Mouse (Mus musculus) myocyte (in vitro differentiated cells): ENCODE results near the gene A730061H03Rik. TPM values are rescaled to one million over a fixed set of nuclear protein-coding genes. Genes with fewer than 3 reads are reported as not detected.

Experiments
- H3K27me3 ChIP-seq: one replicate; pipeline ENCODE4 v1.6.1; 2011; ENCODE audit not compliant: control insufficient read depth, insufficient read depth, insufficient read length
- H3K36me3 ChIP-seq: one replicate; pipeline ENCODE4 v1.6.1; 2011; ENCODE audit not compliant: control insufficient read depth, insufficient read depth
- H3K4me2 ChIP-seq: one replicate; pipeline ENCODE4 v1.6.1; 2011; ENCODE audit warnings: low read depth, control low read depth
- H3K4me3 ChIP-seq: one replicate; pipeline ENCODE4 v1.5.1; 2011; ENCODE audit warnings: mild to moderate bottlenecking, control low read depth, moderate library complexity
- H3K79me2 ChIP-seq: one replicate; pipeline ENCODE4 v1.6.1; 2011; ENCODE audit not compliant: control insufficient read depth, insufficient read depth
- H3ac ChIP-seq: one replicate; pipeline ENCODE4 v1.6.1; 2011; ENCODE audit not compliant: control insufficient read depth, insufficient read length
- CEBPB ChIP-seq: IDR thresholded peaks from 2 replicates; pipeline ENCODE4 v1.6.1; 2011; ENCODE audit warnings: mild to moderate bottlenecking, moderate library complexity; ENCODE audit not compliant: poor library complexity, insufficient read depth, severe bottlenecking
- E2F4 ChIP-seq: IDR thresholded peaks from one replicate; pipeline ENCODE4 v1.6.1; 2011; ENCODE audit warnings: mild to moderate bottlenecking, control low read depth, moderate library complexity; ENCODE audit not compliant: insufficient read depth
- MAX ChIP-seq: IDR thresholded peaks from one replicate; pipeline ENCODE4 v1.6.1; 2011; ENCODE audit warnings: low read depth, mild to moderate bottlenecking, control low read depth
- MYOD1 ChIP-seq, 3 experiments: IDR thresholded peaks; one replicate each; pipeline ENCODE4 v1.6.1; 2011; ENCODE audit warnings: control low read depth in 2 of 3, low read depth in 2 of 3, mild to moderate bottlenecking in 2 of 3, moderate library complexity in 1 of 3; ENCODE audit not compliant: insufficient read length in 2 of 3, control insufficient read depth in 1 of 3
- MYOG ChIP-seq, 3 experiments: IDR thresholded peaks; one replicate each; pipeline ENCODE4 v1.6.1; 2011; ENCODE audit warnings: control low read depth in 2 of 3, low read depth in 2 of 3, mild to moderate bottlenecking in 2 of 3; ENCODE audit not compliant: insufficient read length in 2 of 3, control insufficient read depth in 1 of 3, insufficient read depth in 1 of 3
- POLR2A ChIP-seq: IDR thresholded peaks from one replicate; pipeline ENCODE4 v1.6.1; 2011; ENCODE audit warnings: low read depth, mild to moderate bottlenecking, control low read depth, moderate library complexity; ENCODE audit not compliant: insufficient read length
- POLR2AphosphoS2 ChIP-seq: IDR thresholded peaks from one replicate; pipeline ENCODE4 v1.6.1; 2011; ENCODE audit warnings: low read depth, control low read depth; ENCODE audit not compliant: insufficient read length
- REST ChIP-seq: IDR thresholded peaks from one replicate; pipeline ENCODE4 v1.6.1; 2011; ENCODE audit warnings: mild to moderate bottlenecking, control low read depth, moderate library complexity; ENCODE audit not compliant: insufficient read depth, insufficient read length
- SRF ChIP-seq: IDR thresholded peaks from one replicate; pipeline ENCODE4 v1.6.1; 2011; ENCODE audit warnings: low read depth; ENCODE audit not compliant: control insufficient read depth, insufficient read length
- TCF12 ChIP-seq: IDR thresholded peaks from one replicate; pipeline ENCODE4 v1.6.1; 2011; ENCODE audit warnings: mild to moderate bottlenecking, control low read depth; ENCODE audit not compliant: poor library complexity, insufficient read depth, severe bottlenecking
- TCF3 ChIP-seq: IDR thresholded peaks from one replicate; pipeline ENCODE4 v1.6.1; 2011; ENCODE audit warnings: low read depth, control low read depth; ENCODE audit not compliant: insufficient read length
- USF1 ChIP-seq: IDR thresholded peaks from one replicate; pipeline ENCODE4 v1.6.1; 2011; ENCODE audit warnings: low read depth, mild to moderate bottlenecking, control low read depth, moderate library complexity
- polyA plus RNA-seq: library from polyadenylated mRNA; unstranded; fragments of >200 nt; fragmentation: generic; extraction: Trizol; gene quantifications from one replicate; pipeline ENCODE4 v1.2.1, GENCODE M21; 2012; ENCODE audit warnings: missing spikeins

A730061H03Rik gene
- polyA plus RNA-seq, 1 experiment = 0.48 TPM

GRCm38 (mm10) chr14:55557587-55557986 lies 2.6 kb downstream of the A730061H03Rik start:
- Histone ChIP-seq H3K27me3 (no peaks in the 10 kb centered on the region), H3K4me2 (no peak overlapping the region), H3ac (no peak overlapping the region), H3K79me2 (no peaks in the 10 kb centered on the region), H3K4me3 (no peak overlapping the region), H3K36me3 (no peaks in the 10 kb centered on the region)
- TF ChIP-seq E2F4 = no peak
- no peak for TF ChIP-seq USF1
- no peak for TF ChIP-seq TCF12
- no peak for TF ChIP-seq TCF3
- no peak for TF ChIP-seq SRF
- no peak for TF ChIP-seq CEBPB
- no peak for TF ChIP-seq POLR2A
- no peak for TF ChIP-seq MYOD1 (IDR thresholded peaks at IDR 0.05; ENCODE audit: control insufficient read depth in 1 of 3, insufficient read length in 2 of 3, low read depth in 2 of 3)
- TF ChIP-seq MAX = no peak
- no peak for TF ChIP-seq POLR2AphosphoS2
- TF ChIP-seq MYOG (IDR thresholded peaks at IDR 0.05; ENCODE audit: control insufficient read depth in 1 of 3, insufficient read depth in 1 of 3, insufficient read length in 2 of 3, low read depth in 2 of 3) = no peak

GRCm38 (mm10) chr14:55557003-55557402 lies 3.2 kb downstream of the A730061H03Rik start:
- Histone ChIP-seq H3K4me3 (no peak overlapping the region), H3K4me2 (no peak overlapping the region), H3K36me3 (no peaks in the 10 kb centered on the region), H3K79me2 (no peaks in the 10 kb centered on the region), H3K27me3 (no peaks in the 10 kb centered on the region), H3ac (no peak overlapping the region)
- TF ChIP-seq MYOG (IDR thresholded peaks at IDR 0.05; ENCODE audit: control insufficient read depth in 1 of 3, insufficient read depth in 1 of 3, insufficient read length in 2 of 3, low read depth in 2 of 3) (no peak), TCF3 (no peak), MYOD1 (IDR thresholded peaks at IDR 0.05; ENCODE audit: control insufficient read depth in 1 of 3, insufficient read length in 2 of 3, low read depth in 2 of 3) (no peak)

GRCm38 (mm10) chr14:55555788-55556187 lies 4.4 kb downstream of the A730061H03Rik start:
- Histone ChIP-seq H3K27me3 (no peaks in the 10 kb centered on the region), H3K79me2 (no peaks in the 10 kb centered on the region), H3ac (no peak overlapping the region), H3K4me2 (no peak overlapping the region), H3K36me3 (no peaks in the 10 kb centered on the region), H3K4me3 (no peak overlapping the region)
- TF ChIP-seq MYOD1 (IDR thresholded peaks at IDR 0.05; ENCODE audit: control insufficient read depth in 1 of 3, insufficient read length in 2 of 3, low read depth in 2 of 3) = no peak
- no peak for TF ChIP-seq MAX
- TF ChIP-seq TCF12 = no peak
- no peak for TF ChIP-seq POLR2A
- TF ChIP-seq CEBPB = no peak
- TF ChIP-seq SRF = no peak

GRCm38 (mm10) chr14:55554635-55555034 lies 5.6 kb downstream of the A730061H03Rik start:
- no peak overlapping the region for H3K4me2 ChIP-seq
- TF ChIP-seq REST (no peak), POLR2AphosphoS2 (peak; percentile 39)
- peaks cover 9% of the 10 kb centered on the region for H3K36me3 ChIP-seq

GRCm38 (mm10) chr14:55551794-55552193 lies 8.4 kb downstream of the A730061H03Rik start:
- H3K79me2 ChIP-seq = no peaks in the 10 kb centered on the region
- no peak overlapping the region for H3ac ChIP-seq
- no peak overlapping the region for H3K4me2 ChIP-seq
- no peak for TF ChIP-seq E2F4
- peak; percentile 94 for TF ChIP-seq POLR2AphosphoS2
- no peak overlapping the region for H3K4me3 ChIP-seq
- peaks cover 38% of the 10 kb centered on the region for H3K36me3 ChIP-seq
- H3K27me3 ChIP-seq = no peaks in the 10 kb centered on the region

More at GRCm38 (mm10) chr14:55554635-55555034, 5.6 kb downstream of the A730061H03Rik start:
- H3K79me2 ChIP-seq = no peaks in the 10 kb centered on the region
- no peak overlapping the region for H3K4me3 ChIP-seq
- H3ac ChIP-seq = no peak overlapping the region
- no peaks in the 10 kb centered on the region for H3K27me3 ChIP-seq

- Histone ChIP-seq H3K4me2 (no peak overlapping the region), H3K36me3 (peaks cover 42% of the 10 kb centered on the region)
- TF ChIP-seq CEBPB (no peak), POLR2AphosphoS2 (peak; percentile 90), E2F4 (no peak)
These were observed 8.9 kb downstream of the A730061H03Rik start for GRCm38 (mm10) chr14:55551347-55551746.

More at GRCm38 (mm10) chr14:55551347-55551746, 8.9 kb downstream of the A730061H03Rik start:
- Histone ChIP-seq H3K79me2 (no peaks in the 10 kb centered on the region), H3K4me3 (no peak overlapping the region), H3ac (no peak overlapping the region), H3K27me3 (no peaks in the 10 kb centered on the region)
